Mouse (Mus musculus): ENCODE data around the gene Atxn1.

Atxn1 gene

DNA sequence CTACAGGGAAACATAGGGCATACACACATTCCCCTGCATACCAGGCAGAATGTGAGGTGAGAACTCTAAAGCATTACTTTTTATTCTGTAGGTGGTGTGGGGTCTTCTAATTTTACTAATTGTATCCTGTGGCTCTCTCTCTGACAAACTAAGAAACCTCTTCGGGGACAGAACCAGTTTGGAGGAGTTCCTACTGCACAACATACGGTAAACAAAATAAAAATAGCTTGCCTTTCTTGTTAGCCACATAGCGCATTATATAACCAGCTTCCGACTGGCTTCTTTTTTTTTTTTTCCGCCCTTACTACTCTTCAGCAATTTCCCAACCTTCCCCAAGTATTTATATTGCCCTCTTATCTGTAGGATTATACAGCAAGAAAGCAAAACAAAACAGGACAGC, 2.0 kb downstream of the Atxn1 start:
- no peak for DNase-seq

DNA sequence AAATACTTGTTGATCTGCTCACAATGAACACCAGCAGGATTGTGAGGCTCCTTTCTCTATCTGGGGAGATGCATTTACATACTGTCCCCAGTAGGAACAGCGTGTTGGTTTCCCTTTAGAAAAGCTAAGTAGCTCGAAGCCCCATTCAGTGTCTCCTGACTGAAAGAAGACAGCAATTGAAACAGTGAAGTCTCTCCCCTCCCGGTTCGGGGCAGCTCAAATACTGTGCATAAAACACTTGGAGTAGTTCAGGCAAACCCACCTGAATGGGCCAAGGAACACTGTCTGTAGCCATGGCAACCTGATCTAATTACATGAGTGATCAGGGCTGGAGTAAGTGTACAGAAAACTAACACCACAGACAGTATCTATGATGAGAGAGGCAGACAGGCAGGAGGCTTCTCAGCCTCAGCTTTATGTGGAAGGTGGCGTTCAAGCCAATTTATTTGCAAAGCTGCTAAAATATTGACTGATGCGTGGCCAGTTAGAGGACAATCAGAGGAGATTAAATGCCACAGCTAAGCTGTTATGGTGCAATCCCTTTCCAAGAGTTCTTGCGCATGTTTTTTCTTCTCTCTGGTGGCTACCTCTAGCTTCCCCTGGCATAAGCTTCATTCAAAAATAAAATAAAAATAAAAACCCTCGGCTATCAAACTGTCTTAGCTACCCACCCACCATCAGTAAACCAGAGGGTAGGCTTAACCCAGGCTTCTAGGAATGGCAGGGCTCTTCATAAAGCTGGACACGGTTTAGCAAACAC, 2.8 kb downstream of the Atxn1 start:
- DNase-seq = peak in 1 of 2 experiments; percentile 18

- DNase-seq = no peak
Observed at GRCm38 (mm10) chr13:45960311-45960965, 4.4 kb downstream of the Atxn1 start.

DNA sequence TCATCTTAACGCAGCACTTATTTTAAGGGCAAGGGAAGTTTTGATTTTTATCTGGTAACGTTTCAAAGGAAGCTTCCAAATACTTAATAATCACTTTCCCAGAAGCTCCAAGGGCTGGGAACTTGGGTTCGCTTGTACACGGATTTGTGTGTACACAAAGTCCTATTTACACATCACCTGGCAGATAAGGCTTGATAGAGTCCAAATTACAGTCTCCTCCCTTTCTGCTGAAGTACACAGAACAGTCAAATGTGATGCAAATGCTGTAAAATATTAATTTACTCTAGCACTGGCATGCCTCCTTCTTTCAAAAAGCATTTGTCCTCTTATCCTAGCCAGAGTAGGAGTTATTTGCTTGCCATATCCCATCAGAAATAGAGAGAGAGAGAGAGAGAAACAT, 6.5 kb downstream of the Atxn1 start:
- no peak for DNase-seq

DNA sequence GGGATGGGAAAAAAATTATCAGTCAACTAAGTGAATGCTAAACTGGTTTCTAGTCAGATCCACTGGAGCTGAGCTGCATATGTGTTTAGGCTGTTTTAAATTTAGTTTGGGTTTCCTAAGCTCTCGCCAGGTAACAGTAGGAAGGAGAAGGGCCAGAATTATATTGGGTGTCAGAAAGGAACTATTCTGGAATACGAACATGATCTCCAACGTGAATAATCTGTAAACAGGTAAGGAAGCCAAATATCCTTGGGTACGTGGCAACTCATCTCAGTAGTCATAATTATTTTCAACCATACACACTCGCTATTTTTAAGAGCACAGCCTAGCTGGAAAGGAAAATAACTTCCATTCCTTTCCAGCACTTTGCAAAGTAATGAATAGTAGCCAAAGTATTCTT, 7.2 kb downstream of the Atxn1 start:
- DNase-seq = no peak

DNA sequence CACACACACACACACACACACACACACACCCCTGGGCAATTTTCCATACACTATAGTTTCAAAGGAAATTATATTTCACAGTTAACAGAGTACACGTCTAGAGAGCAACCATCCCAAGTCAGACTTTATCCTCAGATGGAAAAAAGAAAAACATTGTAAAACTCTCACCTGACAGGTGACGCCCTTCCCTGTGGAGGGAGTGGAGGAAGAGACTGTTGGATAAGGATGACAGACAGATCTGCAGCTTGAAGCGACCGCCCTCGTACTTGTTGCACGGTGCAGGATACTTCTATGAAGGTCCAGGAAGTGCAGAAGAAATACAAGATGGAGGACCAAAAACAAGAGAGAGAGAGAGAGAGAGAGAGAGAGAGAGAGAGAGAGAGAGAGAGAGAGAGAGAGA, 8.5 kb downstream of the Atxn1 start:
- no peak for DNase-seq

DNA sequence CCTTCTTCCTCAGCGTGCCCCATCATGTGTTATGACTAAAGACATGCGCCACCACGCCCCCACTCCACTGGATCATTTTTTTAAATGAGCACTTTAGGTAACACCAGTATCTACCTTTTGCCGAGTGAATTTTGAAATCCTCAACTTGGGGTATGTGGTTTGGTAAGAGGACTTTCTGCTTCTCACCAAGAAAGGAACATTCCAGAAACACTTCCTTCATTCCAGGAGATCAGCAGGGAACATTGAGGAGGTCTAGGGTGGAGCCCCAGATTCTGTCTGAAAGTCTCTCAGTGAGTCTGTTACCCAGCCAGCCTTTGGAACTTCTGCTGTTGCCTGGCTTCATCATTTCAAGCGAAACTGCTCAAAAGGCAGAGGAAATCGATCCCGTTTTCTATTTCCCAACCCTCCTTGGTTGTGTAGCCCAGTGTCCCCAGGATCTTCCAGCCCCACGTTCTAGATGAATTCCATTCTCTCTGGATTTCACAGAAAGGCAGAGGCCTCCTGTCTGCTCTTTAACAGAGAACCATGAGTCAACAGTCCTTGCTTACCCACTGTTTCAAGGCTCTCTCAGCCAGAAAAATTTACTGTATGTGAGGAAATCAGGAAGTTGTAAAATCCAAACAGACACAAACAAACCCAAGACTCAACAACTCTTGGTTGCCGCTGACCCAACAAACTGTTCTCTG, 9.3 kb downstream of the Atxn1 start:
- no peak for DNase-seq

DNA sequence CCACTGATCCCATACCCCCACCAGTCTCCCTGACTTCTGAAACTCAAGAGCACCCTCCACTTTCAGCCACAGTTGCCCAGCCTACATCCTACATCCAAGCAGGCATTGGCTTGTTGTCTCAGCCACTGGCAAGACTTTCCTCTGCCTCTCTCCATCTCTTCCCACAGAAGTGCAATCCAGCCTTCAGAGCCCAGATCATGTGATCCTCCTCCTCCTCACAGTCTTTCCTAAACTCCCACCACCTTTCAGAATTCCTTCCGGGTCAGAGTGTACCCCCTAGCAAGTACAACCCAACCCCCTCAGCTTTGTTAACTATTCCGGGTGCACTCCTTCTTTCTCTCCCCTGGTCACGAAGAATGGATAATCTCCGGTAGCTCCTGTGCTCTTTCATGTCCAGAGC, 11.7 kb downstream of the Atxn1 start:
- no peak for DNase-seq

DNA sequence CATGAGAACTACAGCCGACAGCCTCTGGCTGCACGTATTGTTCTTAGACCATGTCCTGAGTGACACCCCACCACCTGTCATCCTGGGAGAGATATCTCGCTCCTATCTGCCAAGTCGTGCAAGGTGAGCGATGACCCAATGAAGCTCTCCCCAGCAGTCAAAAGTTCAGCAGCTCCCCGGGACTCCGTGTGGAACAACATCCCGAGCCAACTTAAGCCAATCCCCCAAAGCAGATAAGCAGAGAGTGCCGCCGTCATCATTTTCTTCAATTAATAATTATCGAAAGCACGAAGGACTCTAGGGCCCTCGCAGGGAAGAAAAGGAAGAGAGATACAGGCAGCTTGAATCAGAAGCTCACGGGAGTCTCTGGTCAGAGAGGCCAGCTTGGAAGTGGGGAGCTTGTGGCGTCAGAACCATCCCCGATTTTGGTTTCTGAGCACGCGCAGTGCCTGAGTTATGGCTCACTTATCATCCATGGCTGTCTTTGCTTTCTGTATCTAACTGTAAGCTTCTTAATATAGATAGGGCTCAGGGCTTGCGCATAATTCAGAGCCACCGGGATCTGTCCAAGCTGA, 13.7 kb downstream of the Atxn1 start:
- DNase-seq = no peak

GRCm38 (mm10) chr13:45950355-45950861, 14.4 kb downstream of the Atxn1 start:
- peak; percentile 9 to 36 for DNase-seq

GRCm38 (mm10) chr13:45946136-45946535, 18.7 kb downstream of the Atxn1 start:
- no peak for DNase-seq

- DNase-seq = peak in 1 of 2 experiments; percentile 52
Observed at GRCm38 (mm10) chr13:45942337-45942736, 22.5 kb downstream of the Atxn1 start.

GRCm38 (mm10) chr13:45940714-45941113, 24.1 kb downstream of the Atxn1 start:
- DNase-seq = no peak

GRCm38 (mm10) chr13:45939561-45939960, 25.2 kb downstream of the Atxn1 start:
- DNase-seq = no peak

DNA sequence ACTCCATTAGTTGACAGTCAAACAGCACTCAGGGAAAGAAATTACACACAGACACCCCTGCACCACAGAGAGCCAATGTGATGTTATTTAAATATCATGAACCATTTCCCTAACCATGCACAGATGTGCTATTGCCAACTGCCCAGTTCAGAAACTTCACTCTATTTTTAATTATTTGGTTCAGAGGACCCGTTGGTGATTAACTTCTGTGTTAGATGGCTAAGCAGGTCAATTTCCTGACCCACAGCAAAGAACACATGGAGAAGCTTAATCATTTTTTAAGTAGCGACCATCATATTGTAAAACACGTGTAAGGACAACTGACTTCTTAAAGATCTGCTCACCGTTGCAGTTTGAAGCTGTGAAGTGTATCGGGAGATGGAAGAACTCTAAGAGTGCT, 26.7 kb downstream of the Atxn1 start:
- no peak for DNase-seq

- DNase-seq = no peak
Observed at GRCm38 (mm10) chr13:45936765-45937164, 28.0 kb downstream of the Atxn1 start.

- DNase-seq = no peak
Observed at GRCm38 (mm10) chr13:45935798-45936197, 29.0 kb downstream of the Atxn1 start.

GRCm38 (mm10) chr13:45934841-45935240, 30.0 kb downstream of the Atxn1 start:
- no peak for DNase-seq

DNA sequence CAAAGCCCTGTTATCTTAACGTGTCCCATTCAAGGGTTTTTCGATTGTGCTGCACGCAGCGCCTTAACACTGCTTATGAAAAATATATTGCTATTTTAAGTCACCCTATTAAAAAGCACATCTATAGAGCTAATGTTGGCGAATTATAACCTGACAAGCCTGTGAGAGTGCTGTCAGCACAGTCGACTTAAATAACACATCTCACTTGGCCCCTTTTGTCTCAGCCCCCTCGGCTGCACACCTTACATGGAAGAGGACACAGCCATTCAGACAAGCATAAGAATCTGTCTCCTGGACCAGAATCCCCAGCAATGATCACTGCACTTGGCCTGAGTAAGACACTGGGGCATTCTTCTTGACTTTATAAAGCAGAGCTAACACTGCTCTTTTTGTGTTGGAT, 30.7 kb downstream of the Atxn1 start:
- no peak for DNase-seq

GRCm38 (mm10) chr13:45932491-45932921, 32.3 kb downstream of the Atxn1 start:
- DNase-seq = no peak

DNA sequence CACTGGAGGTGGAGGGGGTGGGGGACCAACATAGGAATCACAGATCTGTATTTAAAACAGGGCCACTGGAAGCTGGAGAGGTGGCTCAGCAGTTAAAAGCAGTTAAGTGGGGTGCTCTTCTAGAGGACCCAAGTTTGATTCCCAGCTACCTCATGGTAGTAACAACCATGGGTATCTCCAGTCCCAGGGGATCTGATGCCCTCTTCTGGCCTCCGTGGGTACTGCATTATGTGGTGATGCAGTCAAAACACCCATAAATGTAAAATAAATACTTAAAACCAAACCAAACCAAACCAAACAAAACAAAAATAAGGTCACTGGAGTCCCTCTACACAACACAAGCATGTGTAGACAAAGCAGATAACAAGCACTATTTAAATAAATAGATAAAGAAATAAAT, 32.9 kb downstream of the Atxn1 start:
- DNase-seq = peak; percentile 32 to 52

GRCm38 (mm10) chr13:45931215-45931614, 33.6 kb downstream of the Atxn1 start:
- no peak for DNase-seq

GRCm38 (mm10) chr13:45929744-45930143, 35.1 kb downstream of the Atxn1 start:
- DNase-seq = no peak
